Mouse (Mus musculus) liver, embryonic 15.5 days (tissue): Measurements from ENCODE around the gene Cpm. TPM values are rescaled to one million over a fixed set of nuclear protein-coding genes. Genes with fewer than 3 reads are reported as not detected.
"Not testable (repeated sequence)": the region's sequence is repeated elsewhere in the genome, so short reads cannot be mapped to it uniquely, and the experiment has no call there.

Experiments used
- ATAC-seq: fragments of 200-750 bp; cut with Nextera tagmentation; 2 replicates; pipeline ENCODE4 v1.8.0; 2017; ENCODE audit warnings: moderate number of reproducible peaks, mild to moderate bottlenecking, moderate library complexity; ENCODE audit not compliant: insufficient read depth
- H3K27ac ChIP-seq: fragments of 300-500 bp; sonication (generic); replicated peaks from 2 replicates; pipeline ENCODE4 v1.5.1; 2015; ENCODE audit warnings: mild to moderate bottlenecking, inconsistent platforms
- H3K27me3 ChIP-seq: fragments of 300-500 bp; sonication (generic); 2 replicates; pipeline ENCODE4 v1.6.1; 2015; ENCODE audit warnings: mild to moderate bottlenecking, inconsistent platforms
- H3K36me3 ChIP-seq: fragments of 300-500 bp; sonication (generic); replicated peaks from 2 replicates; pipeline ENCODE4 v1.6.1; 2015; ENCODE audit warnings: moderate library complexity, mild to moderate bottlenecking, inconsistent platforms
- H3K4me1 ChIP-seq: fragments of 300-500 bp; sonication (generic); replicated peaks from 2 replicates; pipeline ENCODE4 v1.6.1; 2015; ENCODE audit warnings: inconsistent platforms
- H3K4me2 ChIP-seq: fragments of 300-500 bp; sonication (generic); 2 replicates; pipeline ENCODE4 v1.6.1; 2015; ENCODE audit warnings: moderate library complexity, mild to moderate bottlenecking, inconsistent platforms
- H3K4me3 ChIP-seq: fragments of 300-500 bp; sonication (generic); replicated peaks from 2 replicates; pipeline ENCODE4 v1.5.1; 2015; ENCODE audit warnings: mild to moderate bottlenecking, inconsistent platforms
- H3K9ac ChIP-seq: fragments of 300-500 bp; sonication (generic); 2 replicates; pipeline ENCODE4 v1.6.1; 2015; ENCODE audit warnings: moderate library complexity, mild to moderate bottlenecking, inconsistent platforms
- H3K9me3 ChIP-seq: fragments of 300-500 bp; sonication (generic); replicated peaks from 2 replicates; pipeline ENCODE4 v1.6.1; 2016; ENCODE audit warnings: inconsistent platforms
- WGBS: fragments of 180-500 bp; shearing (Covaris S2); methylation state at CpG from one replicate; pipeline ENCODE4 v1.1.7; 2015; ENCODE audit warnings: mixed read lengths; ENCODE audit not compliant: insufficient replicate concordance; 5-methylcytosine and 5-hydroxymethylcytosine counted together
- polyA plus RNA-seq: library from polyadenylated mRNA; unstranded; fragments of >200 nt; fragmentation: Nextera tagmentation; extraction: Ambion mirVana; gene quantifications from 2 replicates; pipeline ENCODE4 v1.2.1, GENCODE M21; 2015

Cpm gene
- polyA plus RNA-seq, 1 experiment from 2014 or later = 15.7 TPM

DNA sequence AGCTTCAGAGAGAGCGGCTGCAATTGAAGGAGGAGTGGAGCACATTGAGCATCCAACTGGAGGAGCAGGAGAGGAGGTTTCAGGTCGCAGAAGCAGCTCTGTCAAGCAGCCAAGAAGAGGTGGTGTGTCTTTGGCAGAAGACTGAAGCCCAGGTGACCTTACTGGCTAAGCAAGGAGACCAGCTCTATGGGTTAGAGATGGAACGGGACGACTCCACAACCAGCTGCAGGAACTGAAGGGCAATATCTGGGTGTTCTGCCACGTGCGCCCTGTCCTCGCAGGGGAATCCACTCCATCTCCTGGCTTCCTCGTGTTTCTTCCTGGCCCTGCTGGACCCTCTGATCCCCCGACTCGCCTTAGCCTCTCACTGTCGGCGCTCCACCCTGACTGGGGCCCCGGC, 34.4 kb upstream of the Cpm start:
- Histone ChIP-seq H3K9ac (no peak overlapping the region), H3K27me3 (no peaks in the 10 kb centered on the region), H3K4me3 (no peak overlapping the region), H3K4me2 (no peak overlapping the region), H3K9me3 (no peaks in the 10 kb centered on the region), H3K27ac (no peak overlapping the region), H3K36me3 (no peaks in the 10 kb centered on the region), H3K4me1 (no peaks in the 10 kb centered on the region)
- 67% methylated on average over 13 of the region's 13 CpGs for WGBS
- ATAC-seq = no peak

DNA sequence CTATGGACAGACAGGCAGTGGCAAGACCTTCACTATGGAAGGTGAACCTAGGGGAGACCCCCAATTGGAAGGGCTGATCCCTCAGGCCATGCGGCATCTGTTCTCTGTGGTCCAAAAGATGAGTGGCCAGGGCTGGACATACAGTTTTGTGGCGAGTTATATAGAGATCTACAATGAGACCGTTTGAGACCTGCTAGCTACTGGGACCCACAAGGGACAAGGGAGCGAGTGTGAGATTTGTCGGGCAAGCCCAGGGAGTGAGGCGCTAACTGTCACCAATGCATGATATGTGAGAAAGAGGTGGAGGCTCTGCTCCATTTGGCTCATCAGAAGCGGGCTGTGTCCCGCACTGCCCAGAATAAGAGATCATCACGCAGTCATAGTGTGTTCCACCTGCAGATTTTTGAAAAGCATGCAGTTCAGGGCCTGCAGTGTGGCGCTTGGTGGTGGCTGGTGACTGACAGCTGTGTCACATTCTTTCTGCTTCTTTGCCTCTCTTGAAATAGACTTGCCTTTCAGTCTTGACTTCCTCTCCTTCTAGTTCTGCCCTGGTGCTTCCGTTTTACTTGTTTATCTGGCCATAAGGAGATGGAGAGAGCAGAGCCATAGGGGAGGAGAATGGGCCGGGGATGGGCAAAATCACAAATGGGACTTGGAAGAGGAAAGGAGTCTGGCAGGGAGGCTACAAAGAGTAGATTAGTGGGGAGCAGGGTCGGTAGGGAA, 33.7 kb upstream of the Cpm start:
- Histone ChIP-seq H3K27me3 (no peaks in the 10 kb centered on the region), H3K9me3 (no peaks in the 10 kb centered on the region), H3K4me2 (no peak overlapping the region), H3K36me3 (no peaks in the 10 kb centered on the region), H3K4me1 (no peaks in the 10 kb centered on the region), H3K4me3 (no peak overlapping the region), H3K27ac (no peak overlapping the region), H3K9ac (no peak overlapping the region)
- WGBS = 41% methylated on average over 13 of the region's 13 CpGs
- ATAC-seq = no peak

DNA sequence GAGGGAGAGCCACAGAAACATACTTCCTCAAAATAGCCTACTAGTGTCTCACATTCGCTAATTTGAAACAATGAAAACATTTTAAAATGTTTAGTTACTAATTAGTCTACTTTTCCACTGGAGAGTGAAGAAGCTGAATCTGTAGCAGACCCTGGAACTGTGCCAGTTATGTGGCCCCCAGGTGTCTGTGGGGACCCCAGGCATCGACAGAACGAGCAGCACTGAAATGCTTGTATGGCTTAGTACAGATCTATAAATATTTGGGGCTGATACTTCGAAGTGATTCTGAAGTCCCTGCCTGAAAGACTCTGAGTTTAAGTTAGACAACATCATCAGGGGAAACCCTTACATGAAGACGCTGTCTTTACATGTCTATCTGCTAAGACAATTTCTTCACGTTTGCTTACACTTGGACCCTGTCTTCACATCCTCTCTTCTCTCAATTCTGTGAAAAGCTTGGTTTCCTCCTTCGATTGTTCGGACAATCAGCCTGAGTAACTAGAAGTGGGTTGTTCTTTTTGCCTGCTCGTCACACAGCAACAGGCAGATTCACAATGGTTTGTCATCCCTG, 33.0 kb upstream of the Cpm start:
- Histone ChIP-seq H3K4me2 (no peak overlapping the region), H3K4me1 (no peaks in the 10 kb centered on the region), H3K36me3 (no peaks in the 10 kb centered on the region), H3K27me3 (no peaks in the 10 kb centered on the region), H3K9me3 (no peaks in the 10 kb centered on the region), H3K4me3 (no peak overlapping the region), H3K9ac (no peak overlapping the region), H3K27ac (no peak overlapping the region)
- WGBS = 45% methylated on average over 9 of the region's 9 CpGs
- ATAC-seq = no peak

DNA sequence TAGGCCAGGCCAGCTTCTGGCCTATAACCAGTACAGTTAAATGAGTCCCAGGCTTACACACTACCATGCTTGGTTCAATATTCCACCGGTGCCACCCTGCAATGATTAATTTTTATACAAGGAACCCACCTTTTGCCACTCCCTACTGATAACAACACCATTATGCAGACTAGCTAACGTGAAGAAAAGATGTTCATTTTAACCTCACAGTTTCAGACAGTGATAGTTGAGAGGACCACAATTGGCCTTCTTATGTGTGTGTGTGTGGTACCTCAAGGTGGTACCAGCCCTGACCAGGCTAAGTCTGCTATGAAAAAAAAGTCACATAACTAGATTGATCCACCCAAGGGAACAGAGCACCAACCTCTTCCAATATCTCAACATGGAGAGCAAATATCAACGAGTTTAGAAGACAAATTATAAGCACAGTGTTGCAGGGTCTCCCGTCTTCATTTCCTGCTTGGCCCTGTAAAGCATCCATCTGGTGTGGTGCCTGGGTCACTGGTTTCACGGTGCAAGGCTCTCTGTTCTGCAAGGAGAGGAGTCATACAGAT, 32.5 kb upstream of the Cpm start:
- WGBS = 56% methylated on average over 5 of the region's 5 CpGs
- no peaks in the 10 kb centered on the region for H3K36me3 ChIP-seq
- no peak for ATAC-seq

DNA sequence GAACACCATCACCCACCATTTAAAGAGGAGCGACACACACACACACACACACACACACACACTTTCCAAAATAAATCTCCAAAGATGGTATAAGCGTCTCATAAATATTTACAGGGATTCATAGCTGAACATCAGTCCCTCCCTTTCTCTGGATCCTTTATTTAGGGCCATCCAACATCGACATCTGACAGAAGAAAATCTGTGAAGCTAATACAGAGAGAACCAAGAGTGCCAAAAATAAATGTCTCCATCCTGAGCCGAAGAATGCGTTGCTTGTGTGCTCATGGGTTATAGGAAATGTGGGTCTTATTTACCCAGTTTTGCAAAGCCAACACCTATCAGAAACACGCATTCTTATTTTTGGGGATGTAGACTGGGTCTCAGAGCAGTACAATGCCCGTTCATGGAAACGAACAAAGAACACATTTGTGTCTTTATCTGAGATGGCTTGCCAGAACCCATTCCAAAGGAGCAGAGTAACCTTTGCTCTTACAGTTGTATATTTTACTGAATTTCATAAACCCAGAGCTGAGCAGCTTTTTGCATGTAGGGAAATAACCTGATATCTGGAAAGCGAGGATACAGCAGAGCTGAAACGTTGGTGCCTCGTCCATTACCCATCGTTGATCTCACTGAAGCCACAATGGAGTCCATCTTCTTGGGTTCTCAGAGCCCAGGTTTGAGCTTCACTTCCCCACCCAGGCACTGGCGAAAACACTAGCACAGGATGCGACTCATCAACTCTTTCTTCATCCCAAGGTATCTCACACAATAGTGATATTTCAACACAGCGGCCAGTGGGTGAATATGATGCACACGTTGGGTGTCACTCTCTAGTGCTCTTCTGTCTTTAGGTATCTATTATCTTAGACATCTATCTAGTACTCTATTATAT, 31.7 kb upstream of the Cpm start:
- not testable (repeated sequence) for H3K4me3 ChIP-seq, H3K27me3 ChIP-seq, H3K9ac ChIP-seq, H3K9me3 ChIP-seq, H3K27ac ChIP-seq, H3K4me1 ChIP-seq, H3K4me2 ChIP-seq, ATAC-seq, H3K36me3 ChIP-seq
- 66% methylated on average over 16 of the region's 16 CpGs for WGBS

More for the DNA sequence above, 32.5 kb upstream of the Cpm start:
- Histone ChIP-seq H3K9me3 (no peaks in the 10 kb centered on the region), H3K27ac (no peak overlapping the region), H3K4me3 (no peak overlapping the region), H3K27me3 (no peaks in the 10 kb centered on the region), H3K9ac (no peak overlapping the region), H3K4me2 (no peak overlapping the region), H3K4me1 (no peaks in the 10 kb centered on the region)

DNA sequence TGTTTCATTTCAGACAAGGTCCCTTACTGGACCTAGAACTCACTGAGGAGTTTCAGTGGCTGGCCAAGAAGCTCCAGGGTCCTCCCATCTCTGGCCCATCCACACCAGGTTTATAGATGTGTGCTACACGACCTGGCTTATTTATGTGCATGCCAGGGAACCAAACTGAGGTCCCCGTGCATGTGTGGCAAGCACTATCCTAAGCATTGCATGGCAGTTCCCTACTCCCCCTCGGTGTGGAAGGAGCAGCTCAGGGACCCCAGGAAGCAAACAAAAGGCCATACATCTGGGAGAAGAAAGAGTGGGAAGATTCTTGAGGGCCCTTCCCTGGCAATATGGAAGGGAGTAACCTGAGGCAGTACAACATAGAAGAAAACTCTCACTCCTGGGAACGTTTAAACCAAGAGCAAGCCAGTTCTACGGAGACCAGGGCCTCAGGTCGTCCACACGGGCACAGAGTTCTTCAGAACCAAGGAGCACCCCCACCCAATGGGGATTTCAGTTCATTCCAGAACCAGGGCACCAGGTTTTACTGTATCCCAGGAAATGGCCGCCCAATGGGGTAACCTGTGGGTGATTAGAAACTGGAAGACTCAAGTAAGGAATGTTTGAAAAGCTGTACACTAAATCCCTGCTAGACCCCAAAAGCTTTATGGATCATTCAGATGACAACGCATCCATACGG, 30.9 kb upstream of the Cpm start:
- Histone ChIP-seq H3K9me3 (no peaks in the 10 kb centered on the region), H3K4me1 (no peaks in the 10 kb centered on the region), H3K36me3 (no peaks in the 10 kb centered on the region), H3K27me3 (no peaks in the 10 kb centered on the region), H3K27ac (no peak overlapping the region), H3K4me3 (no peak overlapping the region), H3K9ac (no peak overlapping the region), H3K4me2 (no peak overlapping the region)
- no peak for ATAC-seq
- 63% methylated on average over 10 of the region's 10 CpGs for WGBS

DNA sequence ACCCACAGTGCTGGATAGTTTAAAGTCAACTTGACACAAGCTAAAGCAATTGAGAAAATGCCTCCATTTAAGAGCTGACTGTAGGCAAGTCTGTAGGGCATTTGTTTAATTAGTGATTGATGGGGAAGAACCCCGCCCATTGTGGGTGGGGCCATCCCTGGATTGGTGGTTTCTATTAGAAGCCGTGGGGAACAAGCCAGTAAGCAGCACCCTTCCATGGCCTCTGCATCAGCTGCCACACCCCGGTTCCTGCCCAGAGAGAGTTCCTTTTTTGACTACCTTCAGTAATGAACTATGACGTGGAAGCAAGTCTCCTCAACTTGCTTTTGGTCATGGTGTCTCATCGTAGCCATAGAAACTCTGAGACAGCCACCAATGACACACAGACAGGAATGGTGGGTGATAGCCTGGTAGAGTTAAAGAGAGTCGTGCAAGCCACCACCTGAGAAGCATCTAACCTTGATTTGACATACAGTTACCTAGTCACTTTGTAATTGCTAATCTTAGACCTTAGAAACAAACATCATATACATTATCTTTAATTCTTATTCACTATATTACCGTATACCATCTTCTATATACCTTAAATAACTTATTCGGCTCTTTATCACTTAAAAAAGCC, 30.2 kb upstream of the Cpm start:
- H3K9ac ChIP-seq, H3K4me2 ChIP-seq, ATAC-seq, H3K36me3 ChIP-seq, H3K9me3 ChIP-seq, H3K27me3 ChIP-seq, H3K4me1 ChIP-seq, H3K4me3 ChIP-seq, H3K27ac ChIP-seq: not testable (repeated sequence)
- 66% methylated on average over 8 of the region's 8 CpGs for WGBS

DNA sequence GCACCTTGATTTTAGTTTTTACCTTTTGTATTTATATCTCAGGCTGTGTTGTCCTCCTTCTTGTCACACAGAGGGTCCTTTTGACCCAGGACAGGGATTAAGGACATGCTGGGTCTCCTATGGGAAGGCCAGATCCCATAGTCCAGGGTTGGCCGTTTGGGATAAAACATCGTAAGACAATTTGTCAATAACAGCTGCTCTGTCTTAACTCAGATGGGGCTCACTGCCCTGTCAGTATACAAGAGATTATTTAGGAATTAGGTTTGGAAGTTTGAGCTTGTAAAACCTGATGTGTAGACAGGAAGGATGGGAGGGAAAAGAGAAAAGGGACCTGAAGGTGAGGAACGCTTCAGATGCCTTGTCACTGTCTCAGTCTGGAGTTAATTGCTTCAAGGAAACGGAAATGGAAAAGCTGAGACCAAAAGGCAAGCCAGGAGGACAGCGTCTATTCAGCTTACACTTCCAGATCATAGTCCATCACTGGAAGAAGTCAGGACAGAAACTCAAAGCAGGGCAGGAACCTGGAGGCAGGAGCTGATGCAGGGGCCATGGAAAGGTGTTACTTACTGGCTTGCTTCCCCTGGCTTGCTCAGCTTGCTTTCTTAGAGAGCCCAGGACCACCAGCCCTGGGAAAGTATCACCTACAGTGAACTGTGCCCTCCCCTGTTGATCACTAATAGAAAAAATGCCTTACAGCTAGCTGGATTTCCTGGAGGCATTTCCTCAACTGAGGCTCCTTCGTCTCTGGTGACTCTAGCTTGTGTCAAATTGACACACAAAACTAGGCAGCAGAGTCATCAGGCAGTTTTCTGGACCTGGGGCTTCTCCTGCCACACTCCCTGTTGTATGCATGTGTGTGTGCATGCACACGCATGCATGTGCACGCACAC, 27.9 kb upstream of the Cpm start:
- H3K9me3 ChIP-seq = no peaks in the 10 kb centered on the region
- WGBS = 53% methylated on average over 8 of the region's 8 CpGs
- H3K27ac ChIP-seq = no peak overlapping the region
- no peaks in the 10 kb centered on the region for H3K4me1 ChIP-seq
- H3K9ac ChIP-seq = no peak overlapping the region
- no peak overlapping the region for H3K4me3 ChIP-seq
- no peaks in the 10 kb centered on the region for H3K36me3 ChIP-seq
- H3K4me2 ChIP-seq = no peak overlapping the region
- H3K27me3 ChIP-seq = no peaks in the 10 kb centered on the region
- no peak for ATAC-seq

DNA sequence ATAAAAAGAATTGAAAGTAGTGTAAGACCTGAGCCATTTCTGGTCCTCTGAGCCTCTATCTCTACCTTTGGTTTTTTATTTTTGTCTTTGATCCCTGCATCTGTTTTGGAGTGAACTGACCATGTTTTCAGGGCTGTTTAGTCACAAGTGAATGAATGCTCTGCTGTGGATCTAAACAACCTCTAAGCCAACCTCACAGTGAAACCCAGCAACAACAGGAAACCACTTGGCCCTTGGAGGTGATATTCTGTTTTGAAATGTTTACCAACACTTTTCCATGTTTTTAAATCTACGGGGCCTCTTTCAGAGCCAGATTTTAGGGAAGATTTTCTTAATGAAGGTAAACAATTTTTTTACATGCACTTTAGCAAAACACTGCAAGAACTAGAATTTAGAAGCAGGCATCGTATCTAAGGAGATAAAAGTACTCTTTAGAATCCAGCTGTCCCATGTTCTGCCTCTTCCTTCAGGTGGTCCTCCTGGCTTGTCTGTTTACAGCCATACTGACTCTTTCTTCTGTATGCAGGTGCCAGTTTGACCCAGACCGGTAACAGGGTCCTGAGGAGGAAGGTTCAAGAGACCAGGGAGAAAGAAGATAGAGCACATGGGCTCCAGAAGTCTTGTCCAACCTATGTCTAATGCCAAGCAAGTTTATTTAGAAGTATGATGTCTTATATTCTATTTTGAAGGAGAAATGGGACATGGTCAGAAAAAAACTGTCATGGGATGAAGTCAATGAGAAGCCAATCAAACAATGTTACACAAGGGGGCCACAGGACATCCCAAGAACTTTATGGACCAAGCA, 26.8 kb upstream of the Cpm start:
- ATAC-seq = no peak
- 64% methylated on average over 3 of the region's 3 CpGs for WGBS
- H3K4me3 ChIP-seq = no peak overlapping the region
- H3K4me2 ChIP-seq = no peak overlapping the region
- H3K27ac ChIP-seq = no peak overlapping the region
- no peaks in the 10 kb centered on the region for H3K36me3 ChIP-seq
- no peaks in the 10 kb centered on the region for H3K9me3 ChIP-seq
- H3K4me1 ChIP-seq = no peaks in the 10 kb centered on the region
- H3K27me3 ChIP-seq = no peaks in the 10 kb centered on the region
- H3K9ac ChIP-seq = no peak overlapping the region
